Mouse (Mus musculus) 416B (cell line): ENCODE results near the gene Ankrd33b.

ENCODE experiments used
- DNase-seq: peaks from one replicate; pipeline ENCODE4 v3.0.0; 2011; ENCODE audit warnings: low read depth

The Ankrd33b gene

DNA sequence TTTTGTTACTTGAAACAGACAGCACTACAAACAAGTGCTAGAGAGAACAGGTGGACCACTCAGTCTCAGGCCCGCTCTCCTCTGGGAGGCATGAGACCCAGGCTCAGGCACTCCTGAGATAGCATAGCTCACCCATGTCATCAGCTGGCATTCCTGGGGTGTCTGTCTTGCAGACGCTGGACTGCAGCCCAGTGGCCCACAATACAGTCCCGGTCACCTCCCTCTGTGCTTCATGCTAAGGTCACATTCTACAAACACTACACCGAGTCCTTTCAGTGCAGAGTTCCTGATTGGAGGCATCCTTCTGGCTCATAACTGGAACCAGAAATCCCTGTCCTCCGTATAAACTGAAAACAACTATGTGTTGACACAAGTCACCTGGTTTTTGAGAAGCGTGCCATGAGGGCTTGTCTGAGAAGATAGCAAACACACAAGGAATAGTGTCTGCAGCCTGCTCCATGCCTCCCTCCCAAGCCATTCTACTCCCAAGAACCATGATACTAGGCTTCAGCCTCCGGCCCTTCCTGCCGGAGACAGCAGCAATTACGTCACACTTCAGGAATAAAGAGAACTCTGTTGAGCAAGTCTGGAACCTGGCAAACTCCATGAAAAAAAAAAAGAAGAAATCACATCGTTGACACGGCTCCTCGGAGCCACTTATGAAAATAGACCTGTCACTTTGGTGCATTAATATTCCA is 65.1 kb downstream of the Ankrd33b start:
- no peak for DNase-seq

DNA sequence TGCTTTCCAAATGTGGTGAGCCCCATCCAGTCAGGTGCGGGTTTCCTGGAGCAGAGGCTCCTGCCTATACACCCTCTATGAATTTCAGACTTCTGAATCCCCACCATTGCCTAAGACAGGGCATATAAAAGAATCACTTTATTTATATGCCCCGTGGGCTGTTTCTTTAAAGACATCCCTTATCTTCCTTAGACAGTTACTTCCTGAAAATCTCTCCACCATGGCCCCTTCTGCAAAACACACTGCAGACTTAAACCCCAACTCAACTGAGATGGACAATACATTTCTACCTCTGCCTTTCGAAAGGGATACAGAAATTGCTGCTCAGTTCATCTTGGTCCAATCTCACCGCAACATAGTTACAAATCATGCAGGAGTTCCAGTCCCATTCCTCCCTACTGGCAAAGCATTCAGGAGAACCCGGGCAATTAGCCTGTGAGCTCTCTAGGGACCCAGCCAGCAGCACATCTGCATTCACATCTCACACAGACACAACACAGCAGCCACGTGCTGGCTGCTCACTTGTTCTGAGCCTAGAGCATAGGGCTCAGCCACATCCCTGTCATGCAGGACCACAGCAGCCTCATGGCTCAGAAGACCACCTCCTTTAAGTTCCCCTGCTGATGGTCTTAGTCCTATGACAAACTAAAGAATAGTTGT is 68.1 kb downstream of the Ankrd33b start:
- DNase-seq = no peak

DNA sequence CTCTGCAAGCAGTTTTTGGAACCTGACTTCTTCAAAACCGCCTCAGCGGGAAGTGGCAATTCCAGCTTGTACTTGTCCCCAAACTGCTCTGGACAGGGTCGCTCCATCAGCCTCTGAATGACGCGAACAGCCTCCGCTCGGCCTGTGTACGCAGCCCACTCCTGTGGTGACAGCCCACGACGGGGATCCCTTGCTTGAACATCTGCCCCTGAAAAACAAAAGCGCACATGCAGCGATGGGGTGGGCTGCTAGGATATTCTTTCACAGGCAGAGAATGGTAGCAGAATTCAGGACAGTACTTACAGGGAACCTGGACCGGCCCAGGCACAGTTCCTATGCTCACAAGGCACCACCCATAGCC is 69.8 kb downstream of the Ankrd33b start:
- no peak for DNase-seq

DNA sequence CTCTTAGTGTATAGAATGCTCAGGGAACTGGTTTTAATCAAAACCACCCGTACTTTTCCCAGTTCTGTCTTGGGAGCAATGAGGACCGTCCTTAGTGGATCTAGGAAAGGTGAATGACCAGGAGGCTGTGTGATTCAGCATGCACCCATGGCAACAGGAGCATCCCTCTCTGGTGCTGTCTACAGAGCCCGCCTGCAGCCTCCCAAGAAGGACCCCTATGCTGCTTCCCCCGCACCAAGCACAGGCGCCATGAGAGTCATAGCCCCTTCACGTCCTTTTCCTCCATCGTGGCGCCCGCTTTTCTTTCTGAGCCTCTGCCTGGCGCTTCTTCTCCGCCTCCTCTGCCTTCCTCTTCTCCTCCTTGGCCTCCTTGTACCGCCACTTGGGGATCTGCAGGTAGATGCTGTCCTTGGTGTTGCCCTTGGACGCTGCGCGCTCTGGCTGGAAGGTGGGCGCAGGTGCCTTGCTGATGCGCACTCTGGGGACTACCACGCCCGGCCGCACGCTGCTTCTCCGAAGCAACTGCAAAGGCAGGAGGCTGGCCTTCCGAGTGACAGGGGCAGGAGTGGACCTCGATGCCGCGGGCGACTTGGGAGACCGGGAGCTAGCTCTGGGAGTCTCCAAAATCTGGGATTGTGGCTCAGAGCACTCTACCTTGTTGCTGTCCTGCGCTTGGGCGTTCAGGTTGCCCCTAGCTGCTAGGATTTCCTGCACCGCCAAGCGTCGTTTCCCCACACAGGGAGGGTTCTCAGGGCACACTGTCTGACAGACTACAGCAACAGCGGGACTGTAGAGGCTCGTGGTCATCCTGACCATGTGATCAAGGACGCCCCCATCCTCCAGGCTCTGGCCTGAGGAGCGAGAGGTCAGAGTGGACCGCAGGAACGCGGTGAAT is 70.4 kb downstream of the Ankrd33b start:
- no peak for DNase-seq

DNA sequence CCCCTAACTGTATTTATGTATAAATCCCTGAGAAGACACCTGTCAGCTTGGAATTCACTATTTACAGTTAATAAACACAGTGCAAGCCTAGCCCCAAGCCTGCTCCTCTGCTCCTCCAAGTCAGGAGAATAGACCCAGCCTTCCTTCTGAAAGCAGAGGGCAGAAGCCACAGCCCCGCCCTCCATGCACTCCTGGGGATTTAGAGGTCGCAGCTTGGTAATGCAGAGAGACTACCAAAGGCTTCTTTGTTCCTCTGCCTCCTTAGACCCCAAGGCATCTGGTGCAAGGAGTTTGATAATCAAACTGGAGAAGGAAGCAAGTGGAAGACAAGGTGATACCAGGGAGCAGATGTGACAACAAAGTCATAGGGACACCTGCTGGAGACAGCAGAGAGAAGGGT is 73.2 kb downstream of the Ankrd33b start:
- no peak for DNase-seq

DNA sequence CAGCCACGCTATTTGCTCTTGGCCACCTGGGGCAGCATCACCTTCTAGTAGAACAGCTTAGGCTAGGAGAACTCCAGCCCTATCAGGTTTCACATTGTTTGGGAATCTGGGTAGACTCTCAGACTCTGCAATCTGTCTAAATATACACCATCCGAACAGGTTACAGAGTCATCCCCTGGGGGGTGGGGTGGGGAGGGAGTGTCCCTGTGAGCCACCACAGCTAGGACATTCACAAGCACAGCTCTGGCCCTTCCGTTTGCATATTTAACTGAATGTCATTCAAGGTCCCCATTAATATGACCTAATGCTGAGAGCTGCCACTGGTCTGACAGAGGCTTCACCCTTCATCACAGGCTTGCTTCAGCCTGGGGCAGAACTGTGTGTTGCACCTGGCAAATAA is 74.9 kb downstream of the Ankrd33b start:
- DNase-seq = no peak

DNA sequence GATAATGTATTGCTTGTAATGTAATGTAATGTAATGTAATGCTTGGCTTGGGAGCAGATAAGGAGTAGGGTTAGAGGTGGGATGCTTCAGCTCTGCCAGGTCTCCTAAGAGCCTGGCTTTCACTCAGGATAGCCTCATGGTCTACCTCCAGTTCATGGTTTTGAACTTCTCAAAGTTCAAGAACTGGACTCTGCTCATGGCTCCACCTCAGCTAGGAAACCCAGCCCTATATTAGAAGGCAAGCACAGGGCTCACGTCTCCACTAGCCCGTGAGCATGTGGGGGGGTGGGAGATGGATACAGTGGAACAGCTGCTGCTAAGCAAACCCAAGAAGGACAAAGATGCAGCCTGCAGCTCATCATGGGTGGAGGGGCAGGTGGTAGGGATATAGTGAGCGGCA is 81.8 kb downstream of the Ankrd33b start:
- no peak for DNase-seq

DNA sequence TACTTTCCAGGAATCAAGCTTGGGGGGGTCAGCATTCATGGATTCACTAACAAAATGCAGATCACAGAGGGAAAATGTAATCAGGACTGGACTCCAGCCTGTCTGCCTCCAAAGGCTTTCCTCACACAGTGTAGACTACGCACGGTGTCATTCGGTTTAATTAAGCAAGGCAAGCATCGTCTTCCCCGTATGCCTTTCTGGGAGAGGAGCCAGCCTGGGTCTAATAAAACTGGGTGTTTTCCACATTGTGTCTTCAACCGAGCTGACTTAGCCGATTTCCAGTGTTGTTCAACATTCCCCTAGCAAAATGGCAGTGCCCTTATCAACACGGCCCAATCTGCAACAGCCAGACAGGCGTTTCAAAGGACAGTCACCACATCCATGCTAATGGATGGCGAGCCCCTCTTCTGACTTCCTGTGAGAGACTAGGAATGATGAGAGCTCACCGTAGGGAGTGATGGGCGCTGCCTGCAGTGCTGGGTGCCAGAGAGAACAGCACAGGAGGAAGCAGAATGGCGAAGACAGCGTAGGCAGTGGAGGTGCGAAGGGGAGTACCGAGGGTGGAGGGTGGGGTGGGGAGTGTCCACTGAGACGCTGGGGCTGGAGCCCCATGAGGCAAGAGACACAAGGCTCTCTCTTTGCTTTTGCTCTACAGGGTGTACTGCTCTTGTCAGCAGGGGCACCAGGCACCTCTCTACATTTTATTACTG is 82.4 kb downstream of the Ankrd33b start:
- no peak for DNase-seq

DNA sequence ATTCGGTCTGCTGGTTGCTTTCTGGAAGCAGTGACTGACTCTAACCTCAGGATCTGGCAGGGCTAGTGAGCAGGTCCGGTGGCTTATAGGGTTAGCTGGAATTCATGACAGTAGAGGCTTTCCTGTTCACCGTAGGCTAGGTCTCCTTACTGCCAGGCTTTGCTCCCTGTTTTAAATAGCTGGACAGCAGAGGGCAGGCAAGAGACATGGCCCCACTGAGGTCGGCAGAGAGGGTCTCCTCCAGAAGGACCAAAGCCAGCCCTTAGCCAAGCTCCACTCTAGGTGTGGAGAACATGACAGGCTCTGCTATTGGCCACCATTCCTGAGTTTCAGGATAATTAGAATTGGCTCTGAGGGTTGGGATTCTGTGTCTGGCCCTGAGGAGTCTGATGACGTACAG is 83.4 kb downstream of the Ankrd33b start:
- DNase-seq = no peak

DNA sequence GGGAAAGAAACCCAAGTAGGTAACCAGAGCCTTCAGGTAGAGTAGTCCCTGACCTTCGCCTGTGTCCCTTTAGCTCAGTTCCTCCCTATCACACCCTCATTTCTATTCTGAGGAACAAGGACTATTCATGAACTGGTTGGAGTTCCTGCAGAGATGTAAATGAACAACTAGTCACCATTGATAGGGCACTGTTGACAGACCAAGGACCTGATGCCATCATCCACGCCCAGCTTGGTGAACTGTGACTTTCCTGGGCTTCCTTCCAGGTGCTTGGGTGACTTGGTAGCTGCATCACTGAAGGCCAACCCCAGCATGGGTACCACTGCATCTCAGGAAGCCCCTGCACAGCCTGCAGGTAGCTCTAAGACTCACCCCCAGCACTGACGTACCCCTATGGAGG is 85.2 kb downstream of the Ankrd33b start:
- no peak for DNase-seq

DNA sequence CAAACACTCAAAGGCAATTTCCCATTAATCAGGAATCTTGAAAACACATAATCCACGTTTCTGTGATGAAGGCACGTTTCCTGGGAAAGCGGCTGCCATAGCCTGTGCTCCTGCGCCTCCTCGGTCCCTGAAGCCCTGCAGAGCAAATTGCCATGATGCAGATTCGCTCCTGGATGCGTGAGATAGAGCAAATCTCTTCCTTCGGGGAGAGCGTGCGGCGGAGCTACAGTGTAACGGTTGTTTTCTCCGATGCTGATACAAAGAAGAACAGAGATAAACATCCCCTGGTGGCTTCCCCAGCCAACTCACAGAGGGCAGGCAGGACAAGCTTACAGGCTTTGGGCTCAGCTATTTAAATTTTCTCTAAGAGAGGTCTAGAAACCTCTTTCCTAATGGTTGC is 85.7 kb downstream of the Ankrd33b start:
- no peak for DNase-seq

DNA sequence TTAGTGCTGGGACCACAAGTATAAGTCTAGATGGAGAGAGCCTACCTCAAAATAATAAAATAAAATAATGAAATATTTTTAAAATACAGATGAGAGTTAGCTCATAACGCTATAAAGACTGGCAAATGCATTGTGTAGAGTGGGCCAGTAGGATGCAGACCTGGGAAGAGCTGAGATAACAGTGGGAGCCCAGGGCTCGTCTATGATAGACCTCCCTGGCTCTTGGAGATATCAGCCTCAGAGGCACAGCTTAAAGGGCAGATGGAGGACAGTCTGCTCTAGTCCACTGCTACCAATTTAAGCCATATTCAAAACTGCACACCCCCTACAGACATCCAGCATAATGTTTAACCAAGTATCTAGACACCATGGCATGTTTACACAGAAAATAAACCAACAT is 86.8 kb downstream of the Ankrd33b start:
- no peak for DNase-seq

DNA sequence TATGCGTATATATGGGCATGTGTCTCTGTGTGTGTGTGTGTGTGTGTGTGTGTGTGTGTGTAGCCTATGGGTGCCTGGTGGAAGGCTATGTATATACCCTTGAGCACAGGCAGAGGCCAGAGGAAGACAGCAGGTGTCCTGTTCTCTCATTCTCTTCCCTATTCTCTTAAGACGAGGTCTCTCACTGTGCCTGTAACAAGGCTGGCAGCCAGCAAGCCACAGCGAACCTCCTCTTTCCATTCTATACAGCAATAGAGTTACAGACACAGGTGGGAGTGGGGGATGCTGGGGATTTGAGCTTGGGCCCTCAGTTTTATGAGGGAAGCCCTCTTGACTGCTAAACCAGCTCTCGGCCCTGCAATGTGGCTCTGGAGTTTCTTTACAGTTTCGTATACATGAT is 87.5 kb downstream of the Ankrd33b start:
- DNase-seq = no peak

DNA sequence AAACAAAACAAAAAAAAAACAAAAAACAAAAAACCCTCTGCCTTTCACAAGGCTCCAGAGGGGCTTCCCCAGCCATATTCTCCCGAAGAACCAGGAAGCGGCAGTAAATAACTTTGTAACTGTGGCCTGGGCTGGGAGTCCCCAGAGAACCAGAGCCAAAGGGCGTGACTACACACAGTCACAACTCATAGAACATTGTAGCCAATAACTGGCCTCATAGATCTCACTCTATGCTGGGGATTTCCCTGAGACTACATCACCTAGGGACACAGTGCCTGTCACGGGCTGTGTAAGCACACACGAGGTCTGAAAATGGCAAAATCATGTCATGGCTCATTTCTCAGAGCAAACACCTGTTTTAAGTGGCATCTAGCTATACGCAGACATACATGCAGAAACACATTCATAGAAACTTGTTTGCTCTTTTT is 87.9 kb downstream of the Ankrd33b start:
- no peak for DNase-seq

DNA sequence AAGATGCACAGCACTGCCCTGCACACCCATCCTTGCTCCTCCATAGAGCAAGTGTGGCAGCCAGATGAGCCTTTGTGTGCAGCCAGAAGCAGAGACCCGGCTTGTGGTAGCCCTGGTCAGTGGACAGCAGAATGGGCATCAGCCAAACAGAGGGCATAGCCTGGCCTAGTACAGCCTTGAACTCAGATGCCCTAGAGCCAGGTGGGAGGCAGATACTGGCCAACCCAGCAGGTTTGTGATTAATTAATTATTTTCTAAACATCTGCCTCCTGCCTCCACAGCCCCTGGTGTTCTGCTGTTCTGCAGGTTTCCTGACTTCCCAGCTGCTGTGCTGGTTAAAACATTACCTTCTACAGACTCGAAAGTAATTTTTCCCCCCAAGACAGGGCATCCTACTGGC is 88.4 kb downstream of the Ankrd33b start:
- DNase-seq = no peak

DNA sequence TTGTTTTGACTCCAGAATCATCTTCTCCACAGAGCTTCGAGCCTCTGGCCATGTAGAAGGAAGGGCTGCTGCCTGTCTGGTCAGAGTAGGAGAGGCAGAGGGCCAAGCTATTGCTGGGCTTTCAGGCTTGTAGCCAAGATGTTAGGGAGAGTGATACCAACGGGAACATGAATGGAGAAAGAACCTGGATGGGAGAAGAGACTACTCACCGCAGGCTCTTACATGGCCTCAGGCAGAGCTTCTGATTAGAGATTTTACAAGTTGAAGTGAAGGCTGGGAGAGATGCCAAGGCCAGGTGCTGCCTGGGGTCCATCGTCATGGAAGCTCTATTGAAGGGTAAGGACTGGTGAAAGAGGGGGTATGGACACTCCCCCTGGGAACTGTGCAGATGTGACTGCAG is 89.4 kb downstream of the Ankrd33b start:
- DNase-seq = no peak

DNA sequence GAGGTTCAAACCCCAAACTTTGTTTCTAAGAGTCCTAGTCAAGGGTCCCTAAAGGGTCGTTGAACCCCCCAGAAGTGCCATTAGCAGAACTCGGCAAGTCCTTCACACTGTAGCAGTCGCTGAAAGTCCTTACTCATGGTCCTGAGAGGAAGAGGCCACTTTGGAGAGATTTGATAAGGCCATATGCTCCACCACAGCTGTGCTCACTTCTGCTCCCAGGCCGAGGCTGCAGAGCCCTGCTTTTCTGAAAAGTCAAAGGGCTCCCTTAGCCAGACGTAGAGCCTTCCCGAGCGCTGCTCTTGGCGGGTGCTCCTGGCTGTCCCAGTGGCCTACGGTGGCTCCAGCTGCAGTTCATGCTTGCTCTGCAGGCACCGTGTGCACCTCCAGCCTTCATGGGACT is 94.0 kb downstream of the Ankrd33b start:
- no peak for DNase-seq

DNA sequence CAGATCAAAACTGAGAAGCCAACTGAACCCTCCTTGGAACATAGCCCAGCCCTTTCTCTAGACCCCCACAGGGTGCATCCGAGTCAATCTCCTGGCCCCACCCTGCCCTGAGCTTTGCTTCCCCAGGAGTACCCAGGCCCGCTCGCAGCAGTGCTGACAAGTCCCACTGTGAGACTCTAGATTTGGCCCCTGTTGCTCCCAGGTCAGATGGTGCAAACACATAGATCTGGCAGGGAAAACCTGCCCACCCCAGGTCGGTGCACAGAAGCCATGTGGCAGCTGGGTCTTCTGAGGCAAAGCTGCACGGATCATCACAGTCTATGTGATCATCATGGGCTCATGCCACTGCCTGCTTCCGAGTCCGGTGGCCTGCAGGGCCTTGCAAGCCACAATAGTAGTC is 94.8 kb downstream of the Ankrd33b start:
- DNase-seq = no peak

DNA sequence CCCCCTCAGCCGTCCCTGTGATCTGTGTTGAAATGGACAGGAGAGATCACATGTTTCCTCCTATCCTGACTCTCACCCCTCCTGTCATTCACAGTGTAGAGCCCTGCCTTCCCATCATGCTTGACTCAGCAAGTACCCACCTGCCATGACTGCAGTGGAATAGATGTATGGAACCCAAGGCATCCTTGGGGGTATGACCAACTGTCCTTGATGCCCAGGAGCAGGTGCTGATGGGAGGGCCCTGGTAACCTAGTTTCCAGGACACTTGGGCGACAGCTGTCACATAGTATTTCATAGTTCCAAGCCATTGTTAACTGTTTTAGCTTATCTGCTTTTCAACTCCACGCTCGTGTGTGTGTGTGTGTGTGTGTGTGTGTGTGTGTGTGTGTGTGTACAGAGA is 98.0 kb downstream of the Ankrd33b start:
- no peak for DNase-seq

DNA sequence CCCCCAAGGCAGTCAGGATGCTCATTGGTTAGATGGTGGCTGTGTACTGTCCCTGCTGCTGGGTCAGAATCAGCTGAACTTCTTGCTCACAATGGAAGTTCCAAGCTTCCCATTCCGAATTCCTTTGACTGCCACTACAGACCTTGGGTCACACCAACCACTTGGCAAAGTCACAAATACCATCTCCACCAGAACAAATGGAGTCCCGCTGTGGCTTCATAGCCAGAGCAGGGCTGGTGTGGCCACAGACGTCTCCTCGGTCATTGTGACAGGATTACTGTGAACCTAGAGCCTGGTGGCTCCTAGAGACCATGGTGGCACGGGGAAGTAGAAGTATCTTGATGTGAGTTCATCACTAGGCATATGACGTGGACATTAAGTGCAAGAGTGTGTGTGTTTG is 99.4 kb downstream of the Ankrd33b start:
- no peak for DNase-seq

DNA sequence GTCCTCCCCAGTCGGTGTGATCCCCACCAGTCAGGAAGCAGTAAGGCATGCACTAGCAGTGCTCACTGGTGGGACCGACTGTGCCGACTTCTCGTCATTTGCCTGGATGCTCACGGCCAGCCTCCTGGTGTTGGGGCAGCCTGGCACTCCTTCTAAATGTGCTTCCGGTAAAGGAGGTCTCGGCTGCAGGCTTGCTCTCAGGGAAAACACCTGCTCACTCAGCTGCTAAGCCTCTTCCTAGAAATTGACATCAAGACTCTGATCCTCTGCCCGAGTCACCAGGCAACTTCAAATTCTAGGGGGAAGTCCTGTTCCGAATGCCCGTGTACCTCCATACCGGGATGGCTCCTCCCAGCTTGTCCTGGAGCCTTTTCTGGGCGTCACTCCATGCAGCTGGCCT is 101.7 kb downstream of the Ankrd33b start:
- no peak for DNase-seq

DNA sequence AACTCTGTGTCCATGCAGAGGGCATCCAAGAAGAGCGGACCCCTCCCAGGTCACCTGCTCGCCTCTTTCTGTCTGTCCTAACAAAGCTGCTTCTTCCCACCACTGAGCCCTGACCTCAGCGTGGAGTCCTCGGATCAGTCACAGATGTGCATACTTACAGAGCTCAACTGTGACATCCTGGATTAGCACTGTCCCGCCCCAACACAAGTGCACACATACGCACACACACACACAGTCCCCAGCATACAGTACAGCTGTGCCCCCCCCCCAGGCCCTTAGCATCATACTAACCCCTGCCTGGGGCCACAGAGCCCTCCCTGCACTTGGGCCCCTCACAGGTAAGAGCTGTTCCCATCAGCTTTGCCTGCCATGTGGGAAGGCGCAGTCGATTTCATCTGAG is 102.1 kb downstream of the Ankrd33b start:
- no peak for DNase-seq

DNA sequence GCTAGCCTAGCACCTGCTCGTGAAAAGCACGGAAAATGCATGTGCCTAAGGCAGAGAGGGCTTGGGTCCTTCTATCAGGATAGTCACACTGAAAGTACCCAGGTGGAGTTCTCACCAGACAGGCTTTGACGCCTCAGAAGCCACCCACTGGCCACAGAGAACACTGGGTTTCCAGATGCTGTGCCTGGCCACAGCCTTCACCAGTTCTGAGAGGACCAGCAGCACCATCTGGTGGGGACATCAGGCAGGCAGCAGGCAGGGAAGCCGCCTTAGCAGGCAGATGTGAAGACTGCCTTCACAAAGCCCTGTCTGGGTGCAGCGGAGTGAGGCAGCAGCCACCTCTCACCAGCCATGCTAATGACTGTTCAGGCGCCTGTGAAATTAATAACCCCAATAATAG is 102.7 kb downstream of the Ankrd33b start:
- DNase-seq = peak; percentile 68
